Mouse (Mus musculus) spleen, adult 2 months (tissue): ENCODE data around the gene Wfdc18.

Experiments
- CTCF ChIP-seq: fragments of 200-500 bp; IDR thresholded peaks from 2 replicates; pipeline ENCODE4 v1.5.1; 2011; ENCODE audit warnings: mild to moderate bottlenecking, inconsistent platforms; ENCODE audit not compliant: insufficient read depth, insufficient read length, insufficient replicate concordance; ENCODE audit errors: extremely low read depth
- POLR2A ChIP-seq: fragments of 200-500 bp; IDR thresholded peaks from 2 replicates; pipeline ENCODE4 v1.6.1; 2011; ENCODE audit warnings: low read depth, low read length, inconsistent platforms

- TF ChIP-seq POLR2A = no peak
- no peak for TF ChIP-seq CTCF
Observed at GRCm38 (mm10) chr11:83671743-83672142, 37.1 kb upstream of the Wfdc18 start.
